Mouse (Mus musculus) embryo, embryonic 11.5 days (tissue): ENCODE results near the gene Ube3b.

Source experiments
- DNase-seq: peaks from one replicate; pipeline ENCODE4 v3.0.0-alpha.2; 2012; ENCODE audit warnings: low read depth, low spot score

The Ube3b gene

DNA sequence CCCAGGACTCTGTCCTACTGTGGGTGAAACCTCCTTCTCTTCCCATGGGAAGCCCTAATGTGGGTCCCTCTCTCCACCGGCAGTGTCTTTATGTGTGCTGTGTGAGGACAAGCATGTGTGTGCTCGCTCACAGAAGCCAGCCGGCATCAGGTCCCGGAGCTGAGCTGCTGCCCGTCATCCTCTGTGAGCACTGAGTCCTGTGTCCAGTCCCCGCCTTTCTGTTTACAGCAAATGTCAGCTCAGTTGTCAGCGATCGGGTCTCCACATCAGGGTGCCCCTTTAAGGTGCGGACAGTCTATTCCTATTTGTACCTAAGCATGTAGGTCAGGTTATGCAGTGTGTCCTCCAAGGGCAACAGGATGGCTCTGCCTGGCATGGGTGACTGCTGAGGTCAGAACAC is 6.8 kb upstream of the Ube3b start:
- no peak for DNase-seq

DNA sequence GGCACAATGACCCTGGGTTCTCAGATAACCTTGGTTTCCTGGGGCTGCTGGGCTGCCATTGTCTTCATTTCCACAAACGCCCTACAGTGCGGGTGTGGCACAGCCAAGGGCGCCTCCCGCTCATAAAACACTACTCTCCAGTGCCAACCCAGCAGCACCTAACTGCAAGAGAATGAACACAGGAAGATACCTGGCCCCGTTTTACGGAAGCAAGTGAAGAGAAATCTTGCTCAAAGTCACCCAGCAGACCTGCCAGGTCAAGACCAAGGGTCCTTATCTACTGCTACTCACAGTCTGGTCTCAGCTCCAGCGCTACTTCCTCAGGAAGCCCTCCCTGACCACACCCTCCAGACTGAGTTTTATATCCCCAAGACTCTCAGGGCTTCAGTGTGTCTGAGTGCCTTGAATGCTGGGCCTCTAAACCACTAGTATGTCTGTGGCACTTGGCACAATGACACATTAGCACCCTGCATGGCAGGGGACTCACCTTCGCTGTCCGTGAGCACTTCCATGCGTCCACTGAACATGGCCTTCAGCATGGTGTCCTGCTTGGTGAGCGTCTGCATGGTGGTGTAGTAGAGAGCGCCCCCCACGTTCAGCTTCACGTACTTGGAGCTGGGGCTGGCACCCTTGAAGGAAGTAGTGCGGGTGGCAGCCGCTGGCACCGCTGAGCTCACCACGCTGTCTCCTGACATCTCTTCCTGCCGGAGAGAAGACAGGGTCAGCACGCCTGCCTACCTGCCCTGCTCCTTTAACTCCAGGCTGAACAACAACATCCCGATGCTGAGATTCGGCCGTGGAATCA is 5.8 kb upstream of the Ube3b start:
- no peak for DNase-seq

DNA sequence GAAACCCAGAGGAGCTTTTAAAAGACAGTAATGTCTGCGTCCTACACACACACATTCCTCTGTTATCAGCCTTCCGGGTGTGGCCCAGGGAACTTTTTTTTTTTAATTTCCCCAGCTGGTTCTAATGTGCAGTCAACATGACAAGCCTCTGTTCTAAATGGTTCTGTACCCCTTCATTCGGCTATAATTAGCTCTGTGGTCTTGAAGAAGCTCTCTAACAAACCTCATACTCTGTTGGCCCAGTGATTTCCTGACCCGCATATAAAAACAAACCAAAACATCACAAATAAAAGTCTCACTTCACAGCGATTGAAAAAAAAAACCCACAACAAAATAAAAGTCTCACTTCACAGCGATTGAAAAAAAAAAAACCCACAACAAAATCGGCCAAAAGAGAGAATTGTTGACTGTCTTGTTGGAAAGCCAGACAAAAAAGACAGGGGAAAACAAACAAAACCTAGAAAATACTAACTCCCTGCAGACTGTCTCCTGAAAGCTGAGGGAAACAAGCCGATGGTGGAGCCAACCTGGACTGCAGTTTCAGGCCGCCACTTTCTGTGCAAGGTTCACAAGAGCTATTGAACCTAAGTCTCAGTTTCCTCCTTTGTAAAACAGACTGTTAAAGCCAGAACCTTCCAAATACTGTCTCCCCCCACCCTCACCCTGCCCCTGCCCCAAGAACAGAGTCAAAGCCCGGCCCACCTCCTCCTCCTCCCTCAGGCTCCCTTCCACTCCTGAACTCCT is 2.1 kb upstream of the Ube3b start:
- DNase-seq: no peak

DNA sequence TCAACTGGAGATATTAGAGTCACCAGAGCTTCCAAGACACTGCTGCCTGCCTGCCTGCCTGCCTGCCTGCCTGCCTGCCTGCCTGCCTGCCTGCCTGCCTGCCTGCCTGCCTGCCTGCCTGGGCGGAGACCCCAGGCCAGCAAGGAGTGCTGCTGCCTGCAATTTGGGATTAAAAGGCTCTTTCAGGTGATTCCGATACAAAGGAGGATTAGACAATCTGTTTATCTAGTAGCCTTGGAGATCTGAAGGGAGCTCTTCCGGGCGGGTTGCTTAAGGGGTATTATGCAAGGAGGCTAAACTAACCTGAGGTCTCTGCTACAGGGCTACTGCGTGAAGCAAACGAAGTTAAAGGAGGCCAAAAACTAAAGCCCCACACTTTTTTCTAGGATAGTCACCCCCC is 1.5 kb upstream of the Ube3b start:
- DNase-seq: no peak

DNA sequence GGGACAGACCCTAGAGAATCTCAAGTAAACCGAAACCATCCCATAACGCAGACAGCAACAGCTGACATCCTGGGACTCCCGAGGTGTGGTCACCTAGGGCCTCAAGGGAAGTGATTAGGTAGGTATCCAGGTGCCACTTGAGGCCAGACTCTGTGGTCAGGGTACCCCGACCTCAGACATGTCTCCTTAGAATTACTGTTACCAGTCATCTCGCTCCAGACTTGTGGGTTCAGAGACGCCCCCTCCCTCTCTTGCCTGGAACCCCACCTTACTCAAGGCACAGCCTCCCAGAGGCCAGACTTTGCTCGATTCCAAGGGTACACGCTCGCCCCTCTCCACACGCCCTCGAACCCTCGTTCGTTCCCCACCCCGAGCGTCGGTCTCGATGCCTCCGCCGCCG is 644 bp upstream of the Ube3b start:
- no peak for DNase-seq

DNA sequence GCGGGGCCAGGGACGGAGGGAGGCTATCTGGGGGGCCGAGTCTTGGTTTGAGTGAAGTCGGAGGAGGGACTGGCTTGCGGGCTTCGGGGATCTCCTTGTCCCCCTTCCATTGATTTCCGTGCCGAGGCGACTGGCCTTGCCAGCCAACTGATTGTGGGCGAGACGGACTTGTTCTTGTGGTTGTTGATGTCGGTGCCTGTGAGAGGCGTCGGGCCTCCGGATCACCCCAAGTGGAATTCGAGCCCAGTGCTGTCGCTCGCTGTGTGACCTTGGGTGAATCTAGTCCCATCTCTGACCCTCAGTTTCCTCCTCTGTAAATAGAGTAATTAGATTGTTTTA is 575 bp downstream of the Ube3b start:
- DNase-seq: no peak

DNA sequence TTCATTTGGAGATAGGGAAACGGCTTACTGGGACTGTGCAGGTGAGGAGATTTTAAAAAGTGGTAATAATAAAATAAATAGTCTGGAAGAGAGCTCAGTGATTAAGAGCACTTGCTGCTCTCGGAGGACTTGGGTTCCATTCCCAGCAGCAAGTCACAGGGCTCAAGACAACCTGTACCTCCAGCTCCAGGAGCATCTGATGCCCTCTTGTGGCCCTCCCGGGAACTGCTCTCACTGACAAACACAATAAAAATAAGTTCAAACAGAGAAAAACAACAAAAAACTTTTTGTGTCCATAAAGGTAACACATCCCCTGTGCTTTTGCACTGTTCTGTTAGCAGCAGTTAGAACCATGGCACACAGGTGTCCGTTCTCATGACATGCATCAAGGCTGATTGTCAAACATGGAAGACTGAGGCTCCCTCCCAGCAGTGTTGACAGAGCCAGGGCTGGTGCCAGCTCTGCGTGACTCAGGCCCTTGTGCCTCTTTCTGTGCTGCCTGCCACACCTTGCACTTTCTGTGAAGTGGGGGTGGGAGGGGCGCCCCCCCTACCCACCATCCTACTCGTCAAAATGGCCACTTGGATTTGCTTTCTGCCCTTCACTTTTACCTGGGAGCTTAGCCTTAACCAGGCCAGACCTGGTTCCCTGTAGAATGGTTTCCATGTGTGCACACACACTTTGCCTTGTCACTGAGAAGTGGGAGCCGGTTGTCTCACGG is 2.9 kb downstream of the Ube3b start:
- no peak for DNase-seq

DNA sequence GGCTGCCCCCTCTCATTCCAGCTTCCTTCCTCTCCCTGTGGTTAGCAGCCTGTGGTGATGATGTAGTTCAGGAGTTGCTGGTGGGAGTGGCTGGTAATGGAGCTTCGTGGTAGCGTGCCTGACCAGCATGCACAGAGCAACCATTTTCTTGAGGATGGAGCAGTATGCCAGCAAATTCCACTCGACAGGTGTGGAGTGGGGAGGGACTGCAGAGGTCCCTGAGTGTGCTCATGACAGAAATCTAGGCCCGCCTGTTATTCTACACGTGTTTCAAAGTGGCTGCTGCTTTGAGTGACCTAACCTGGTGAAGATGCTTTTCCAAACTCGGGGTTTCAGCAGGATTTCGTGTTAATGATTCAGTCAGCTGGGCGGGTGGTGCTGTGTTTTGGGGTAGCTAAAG is 4.0 kb downstream of the Ube3b start:
- DNase-seq: no peak

DNA sequence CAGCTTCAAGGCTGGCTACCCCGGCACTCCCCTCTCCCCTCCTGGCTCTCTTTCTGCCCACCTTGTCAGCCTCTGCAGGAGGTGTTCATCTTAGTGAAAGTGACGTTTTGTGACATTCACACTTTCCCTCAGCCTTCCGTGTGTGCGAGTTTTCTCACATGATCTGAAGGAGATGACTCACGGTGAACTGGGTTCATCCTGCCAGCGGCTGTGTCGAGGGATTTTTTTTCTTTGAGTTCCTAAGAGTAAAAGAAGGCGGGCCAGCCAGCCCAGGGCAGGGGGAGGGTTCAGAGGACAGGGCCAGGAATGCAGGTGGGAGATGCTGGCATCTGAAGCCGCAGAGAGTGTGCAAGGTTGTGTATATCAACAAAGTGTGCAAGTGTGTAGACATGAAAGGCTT is 12.8 kb downstream of the Ube3b start:
- no peak for DNase-seq

DNA sequence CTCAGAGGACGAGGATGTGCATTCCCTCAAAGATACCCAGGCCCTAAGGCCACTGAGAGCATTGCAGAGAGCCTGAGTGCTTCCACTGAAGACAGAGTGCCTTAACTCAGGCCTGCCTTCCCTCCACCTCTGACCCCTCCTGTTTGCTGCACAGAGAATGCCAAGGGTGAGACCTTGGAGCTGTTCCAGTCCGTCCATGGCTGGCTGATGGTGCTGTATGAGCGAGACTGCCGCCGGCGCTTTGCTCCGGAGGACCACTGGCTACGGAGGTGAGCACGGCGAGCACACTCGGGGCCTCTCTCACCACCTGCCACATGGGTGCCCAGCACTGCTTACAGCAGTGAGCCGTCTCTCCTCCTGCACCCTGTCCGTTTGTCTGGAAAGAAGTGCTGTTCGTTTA is 26.2 kb downstream of the Ube3b start:
- DNase-seq: no peak

DNA sequence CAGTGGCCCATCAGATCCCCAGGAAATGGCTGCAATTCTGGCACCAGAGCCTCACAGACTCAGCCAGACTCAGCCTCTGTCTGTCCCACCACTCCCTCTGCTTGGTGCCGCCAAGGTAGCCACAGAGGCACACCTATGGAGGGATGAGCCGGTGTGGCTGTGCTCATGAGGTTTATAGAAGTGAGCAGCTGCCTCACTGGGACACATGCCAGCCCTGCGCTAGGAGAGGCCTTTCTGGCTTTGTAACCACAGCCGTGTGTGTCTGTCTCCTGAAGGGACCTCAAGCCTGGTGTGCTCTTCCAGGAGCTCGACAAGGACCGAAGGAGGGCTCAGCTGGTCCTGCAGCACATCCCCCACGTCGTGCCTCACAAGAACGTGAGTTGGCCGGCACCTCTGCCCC is 26.9 kb downstream of the Ube3b start:
- no peak for DNase-seq

DNA sequence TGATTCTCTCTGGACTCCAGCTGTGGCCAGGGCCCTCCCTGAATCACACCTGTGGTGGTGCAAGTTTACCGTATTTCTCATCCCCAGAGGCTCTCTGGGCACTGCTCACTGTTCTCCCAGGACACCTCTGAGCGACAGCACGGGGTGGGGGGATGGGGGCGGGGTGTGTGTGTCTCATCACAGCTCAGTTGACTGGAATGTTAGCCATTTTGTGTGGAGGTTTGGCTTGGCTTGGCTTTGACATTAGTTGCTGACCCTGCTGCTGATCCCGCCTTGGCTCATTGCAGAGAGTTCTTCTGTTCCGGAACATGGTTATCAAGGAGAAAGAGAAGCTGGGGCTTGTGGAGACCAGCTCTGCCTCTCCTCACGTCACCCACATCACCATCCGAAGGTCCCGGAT is 27.4 kb downstream of the Ube3b start:
- no peak for DNase-seq

DNA sequence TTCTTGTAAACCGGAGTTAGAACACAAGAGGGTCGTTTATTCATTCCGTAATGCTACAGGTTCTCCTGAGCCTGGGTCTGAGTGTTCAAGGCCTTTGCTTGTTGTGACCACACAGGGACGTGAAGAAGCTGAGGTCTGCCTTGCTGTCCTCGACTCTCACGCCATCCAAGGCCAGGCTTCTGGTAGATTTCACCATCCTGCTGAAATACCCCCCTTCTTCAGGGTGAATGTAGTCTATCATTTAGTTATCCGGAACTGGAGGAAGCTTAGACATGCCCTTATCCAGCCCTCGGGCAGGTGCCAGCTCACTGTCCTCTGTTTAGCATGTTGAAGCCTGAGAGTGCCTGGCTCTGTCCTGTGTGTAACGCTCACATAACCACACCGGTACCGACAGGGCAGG is 28.4 kb downstream of the Ube3b start:
- DNase-seq: no peak

DNA sequence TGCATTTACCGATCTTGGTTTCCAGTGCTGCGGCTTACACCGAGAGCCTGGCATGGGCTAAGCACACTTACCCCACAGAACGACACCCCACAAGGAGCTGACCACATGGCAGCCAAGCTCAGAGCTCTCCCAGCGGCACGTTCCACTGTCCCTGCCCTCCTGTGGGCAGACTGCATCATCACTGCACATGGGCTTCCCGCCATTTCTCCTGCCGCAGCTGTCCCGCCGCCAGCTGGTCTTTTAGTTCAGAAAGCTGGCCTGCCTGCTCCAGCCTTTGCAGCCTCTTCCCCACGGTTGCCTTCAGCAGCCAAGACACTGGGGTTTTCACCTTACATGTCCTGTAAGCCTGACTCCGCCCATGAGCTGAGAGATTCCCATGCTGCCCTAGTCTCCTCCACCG is 30.0 kb downstream of the Ube3b start:
- no peak for DNase-seq

DNA sequence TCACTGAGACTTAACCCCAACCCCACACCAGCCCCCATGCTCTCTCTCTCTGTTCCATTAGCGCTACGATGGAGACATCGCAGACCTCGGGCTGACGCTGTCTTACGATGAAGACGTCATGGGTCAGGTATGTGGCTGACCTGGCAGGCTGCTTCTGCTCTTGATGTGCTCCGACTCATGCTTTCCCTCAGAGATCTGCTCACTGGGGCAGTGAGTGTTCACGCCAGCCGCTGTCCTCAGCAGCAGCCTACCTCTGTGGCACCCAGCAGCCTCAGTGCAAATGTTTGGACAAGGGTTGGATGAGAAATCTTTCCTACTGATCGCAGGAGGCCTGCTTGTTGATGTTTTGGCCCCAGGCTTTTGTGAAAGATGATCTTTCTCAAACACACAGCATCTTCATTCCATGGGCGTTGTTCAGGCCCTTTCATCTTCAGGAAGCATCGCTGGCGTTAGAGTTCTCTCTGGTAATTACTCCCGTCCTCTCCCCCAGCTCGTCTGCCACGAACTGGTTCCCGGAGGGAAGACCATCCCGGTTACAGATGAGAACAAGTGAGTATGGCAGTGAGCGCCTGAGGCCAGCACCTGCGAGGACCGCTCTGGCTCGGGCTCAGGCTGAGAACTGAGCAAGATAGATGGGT is 32.1 kb downstream of the Ube3b start:
- DNase-seq: peak; percentile 13

DNA sequence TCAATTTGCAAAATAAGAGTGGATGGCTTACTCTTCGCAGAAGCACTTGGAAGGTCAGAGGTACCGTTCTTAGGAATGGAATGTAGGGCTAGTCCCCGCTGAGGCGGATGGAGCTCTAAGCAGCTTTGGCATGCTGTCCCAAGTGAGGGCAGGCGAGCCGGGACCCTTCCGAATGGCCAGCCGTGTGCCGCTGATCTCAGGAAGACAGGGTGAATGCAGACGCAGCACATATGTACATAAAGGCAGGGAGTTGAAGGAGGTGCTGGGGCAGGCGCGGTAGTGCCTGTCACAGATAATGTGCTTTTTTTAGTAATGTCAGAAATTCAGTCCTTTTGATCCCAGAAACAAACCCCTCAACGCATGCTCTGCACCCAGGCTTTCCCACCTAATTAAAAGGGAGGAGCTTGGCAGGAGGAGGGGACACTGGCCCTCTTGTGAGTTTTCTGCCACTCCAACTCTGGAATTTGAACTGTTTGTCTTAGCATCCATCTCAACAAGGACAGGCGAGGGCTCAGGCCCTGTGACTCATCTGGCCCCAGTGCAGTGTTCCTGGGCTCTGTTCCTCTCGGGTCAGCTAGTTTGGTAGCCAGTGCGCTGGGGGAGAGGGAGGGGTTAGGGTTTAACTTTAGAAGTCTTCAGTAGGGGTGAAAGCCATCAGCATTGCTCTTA is 32.8 kb downstream of the Ube3b start:
- DNase-seq: no peak

DNA sequence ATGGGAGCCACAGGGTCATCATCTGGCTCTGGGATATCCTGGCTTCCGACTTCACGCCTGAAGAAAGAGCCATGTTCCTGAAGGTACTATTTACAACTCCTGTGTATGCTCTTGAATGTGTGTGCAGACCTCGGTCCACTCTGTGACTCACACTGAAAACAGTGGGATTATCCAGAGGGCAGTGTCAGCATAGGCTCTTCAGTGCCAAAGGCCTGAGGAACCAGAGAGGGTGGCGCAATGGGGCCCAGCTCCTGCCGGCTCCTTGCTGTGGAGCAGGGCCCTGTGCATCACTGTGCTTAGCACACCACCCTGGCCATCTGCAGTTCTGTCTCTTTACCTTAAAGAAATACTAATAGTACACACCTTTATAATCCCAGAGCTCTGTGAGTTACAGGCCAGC is 35.2 kb downstream of the Ube3b start:
- no peak for DNase-seq

DNA sequence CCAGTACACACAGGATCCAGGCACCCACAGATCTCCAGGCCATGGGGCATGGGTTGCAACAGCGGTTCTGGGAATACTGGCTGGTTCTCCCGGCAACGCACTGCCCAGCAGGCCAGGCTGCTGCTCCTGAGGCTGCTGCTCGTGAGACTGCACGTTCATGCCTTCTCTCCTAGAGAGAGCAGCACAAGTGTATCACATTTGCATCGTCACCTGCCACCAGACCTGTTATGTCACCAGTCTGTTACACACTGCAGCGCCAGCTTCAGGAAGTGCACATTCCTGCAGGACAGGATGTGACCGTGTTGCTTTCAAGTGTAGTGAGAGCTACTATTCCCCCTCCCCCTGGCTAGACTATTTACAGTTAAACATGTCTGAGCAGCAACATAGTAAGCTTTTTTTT is 36.4 kb downstream of the Ube3b start:
- no peak for DNase-seq

DNA sequence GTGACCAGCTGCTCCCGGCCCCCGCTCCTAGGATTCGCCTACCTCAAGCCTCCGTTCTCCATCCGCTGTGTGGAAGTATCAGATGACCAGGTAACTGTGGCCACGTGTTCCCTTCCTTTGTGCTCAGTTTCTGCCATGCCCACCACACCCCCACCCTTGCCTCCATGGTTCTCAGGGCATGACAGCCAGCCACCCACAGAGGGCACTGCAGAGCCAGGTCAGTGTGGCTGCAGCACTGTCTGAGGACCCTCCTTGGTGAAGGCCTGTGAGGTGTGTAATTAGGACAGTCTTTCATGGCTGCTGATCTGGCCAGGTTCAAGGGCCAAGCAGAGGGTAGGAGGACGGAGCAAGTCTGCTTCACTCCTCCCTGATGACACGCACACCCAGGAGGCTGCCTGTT is 38.1 kb downstream of the Ube3b start:
- DNase-seq: no peak

DNA sequence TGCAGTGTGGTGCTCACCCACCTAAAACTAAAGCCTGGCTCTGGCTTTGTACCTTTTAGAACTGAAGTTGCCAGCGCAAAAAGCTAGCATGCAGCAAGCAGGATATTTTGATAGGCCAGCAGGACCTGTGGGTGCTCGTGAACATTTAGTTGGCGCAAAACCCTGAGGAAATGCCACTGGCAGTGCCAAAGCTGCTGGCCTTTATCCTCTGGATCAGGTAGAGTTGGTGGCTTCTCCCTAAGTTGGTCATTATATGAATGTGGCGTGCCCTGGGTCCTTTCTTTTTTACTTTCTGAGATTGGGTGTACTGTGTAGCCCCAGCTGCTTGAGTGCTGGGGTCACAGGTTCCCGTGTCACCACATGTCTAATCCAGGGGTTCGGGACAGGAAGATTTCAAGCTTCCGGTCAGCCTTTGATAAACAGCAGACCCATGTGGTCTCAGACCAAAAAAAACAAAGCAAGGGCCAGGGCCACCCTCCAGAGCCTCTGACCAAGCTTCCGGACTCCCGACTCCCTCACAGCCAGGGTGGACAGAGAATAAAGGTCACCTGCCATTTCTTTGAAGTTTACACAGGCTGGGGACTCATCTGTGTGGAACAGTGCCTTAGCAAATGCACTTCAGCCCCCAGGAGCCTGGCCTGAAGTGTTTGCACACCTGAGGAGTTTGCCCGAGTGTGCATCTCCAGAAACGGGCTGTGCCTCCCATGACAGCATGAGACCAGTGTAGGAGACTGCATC is 41.3 kb downstream of the Ube3b start:
- no peak for DNase-seq

DNA sequence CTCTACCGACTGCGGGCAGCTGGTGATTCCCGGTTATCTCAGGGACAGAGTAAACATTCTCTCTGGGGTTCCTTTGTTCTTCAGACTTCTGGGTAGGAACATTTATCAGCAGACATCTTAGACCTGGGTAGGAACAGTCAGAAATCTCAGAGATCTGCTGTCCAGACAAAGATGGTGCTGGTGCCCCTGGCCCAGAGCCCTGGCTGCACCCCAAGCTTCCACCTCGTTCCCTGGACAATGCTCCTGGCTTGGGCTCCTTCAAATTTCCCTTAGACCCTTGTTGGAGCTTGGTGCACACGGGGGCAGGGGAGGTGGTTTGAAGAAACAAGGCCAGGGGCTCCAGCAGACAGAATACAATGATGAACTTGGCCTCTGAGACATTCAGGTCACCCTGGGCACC is 42.2 kb downstream of the Ube3b start:
- no peak for DNase-seq
